Mouse (Mus musculus) heart, embryonic 11.5 days (tissue): ENCODE results near the gene Tmed10. TPM values are rescaled to one million over a fixed set of nuclear protein-coding genes. Genes with fewer than 3 reads are reported as not detected.

Experiments
- ATAC-seq: fragments of 200-750 bp; cut with Nextera tagmentation; replicated peaks from 2 replicates; pipeline ENCODE4 v1.8.0; 2017; ENCODE audit warnings: moderate library complexity; ENCODE audit not compliant: insufficient number of reproducible peaks, low FRiP score, low TSS enrichment
- H3K27ac ChIP-seq: fragments of 300-500 bp; sonication (generic); 2 replicates; pipeline ENCODE4 v1.5.1; 2014; ENCODE audit warnings: mild to moderate bottlenecking, low read depth, low read length
- H3K27me3 ChIP-seq: fragments of 300-500 bp; sonication (generic); 2 replicates; pipeline ENCODE4 v1.6.1; 2014; ENCODE audit warnings: mild to moderate bottlenecking, low read length, mixed read lengths; ENCODE audit not compliant: control insufficient read depth, insufficient read depth
- H3K36me3 ChIP-seq: fragments of 300-500 bp; sonication (generic); 2 replicates; pipeline ENCODE4 v1.6.1; 2014; ENCODE audit warnings: mild to moderate bottlenecking, low read length, moderate library complexity, mixed read lengths; ENCODE audit not compliant: control insufficient read depth, insufficient read depth
- H3K4me1 ChIP-seq: fragments of 300-500 bp; sonication (generic); 2 replicates; pipeline ENCODE4 v1.6.1; 2014; ENCODE audit warnings: low read length; ENCODE audit not compliant: control insufficient read depth, insufficient read depth
- H3K4me2 ChIP-seq: fragments of 300-500 bp; sonication (generic); 2 replicates; pipeline ENCODE4 v1.6.1; 2014; ENCODE audit warnings: mild to moderate bottlenecking, moderate library complexity
- H3K4me3 ChIP-seq: fragments of 300-500 bp; sonication (generic); 2 replicates; pipeline ENCODE4 v1.5.1; 2014; ENCODE audit warnings: low read depth, low read length
- H3K9ac ChIP-seq: fragments of 300-500 bp; sonication (generic); 2 replicates; pipeline ENCODE4 v1.6.1; 2014; ENCODE audit warnings: mild to moderate bottlenecking, low read depth, low read length, moderate library complexity
- H3K9me3 ChIP-seq: fragments of 300-500 bp; sonication (generic); replicated peaks from 2 replicates; pipeline ENCODE4 v1.6.1; 2016; ENCODE audit warnings: low read length; ENCODE audit not compliant: control insufficient read depth
- WGBS: fragments of 180-500 bp; shearing (Covaris S2); extraction: QIAGEN DNeasy Blood & Tissue Kit; methylation state at CpG from one replicate; pipeline ENCODE4 v1.1.7; 2014; ENCODE audit not compliant: insufficient replicate concordance; 5-methylcytosine and 5-hydroxymethylcytosine counted together
- polyA plus RNA-seq: library from polyadenylated mRNA; unstranded; fragments of >200 nt; fragmentation: Nextera tagmentation; extraction: Ambion mirVana; gene quantifications from 2 replicates; pipeline ENCODE4 v1.2.1, GENCODE M21; 2014

The Tmed10 gene
- polyA plus RNA-seq, 1 experiment from 2014 or later = 330 TPM

DNA sequence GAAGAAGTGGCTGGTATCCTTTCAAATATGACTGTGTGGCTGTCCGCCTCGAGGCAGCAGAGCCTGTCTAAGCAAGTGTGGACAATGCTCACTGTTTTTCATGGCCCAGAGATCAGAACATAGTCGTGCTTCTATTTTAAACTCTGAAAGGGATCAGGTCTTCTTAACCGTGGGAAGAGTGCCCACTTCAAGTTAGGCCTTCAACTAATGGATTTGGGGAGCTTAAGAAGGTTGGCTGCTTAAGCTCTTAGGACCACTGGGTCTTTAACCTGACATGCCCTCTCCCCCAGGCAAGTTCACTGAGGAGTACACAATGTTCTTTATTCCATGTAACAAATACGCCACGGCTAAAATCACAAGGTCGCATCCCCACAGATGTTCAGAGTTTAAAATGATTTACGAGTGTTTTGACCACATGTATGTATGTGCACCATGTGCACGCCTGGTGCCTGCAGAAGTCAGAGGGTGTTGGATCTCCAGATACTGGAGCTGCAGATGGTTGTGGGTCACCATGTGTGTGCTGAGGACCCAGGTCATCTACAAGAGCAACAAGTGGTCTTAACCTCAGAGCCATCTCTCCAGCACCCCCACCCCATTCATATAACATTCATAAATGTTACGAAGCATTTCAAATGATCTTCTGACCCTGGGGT is 77.2 kb downstream of the Tmed10 start:
- H3K9ac ChIP-seq = no peak overlapping the region
- H3K9me3 ChIP-seq = no peaks in the 10 kb centered on the region; the same call in 1 of the 2 replicates
- no peaks in the 10 kb centered on the region for H3K27me3 ChIP-seq
- no peak overlapping the region for H3K4me2 ChIP-seq
- no peak overlapping the region for H3K4me3 ChIP-seq
- ATAC-seq = no peak
- no peak overlapping the region for H3K27ac ChIP-seq
- WGBS = 78% methylated on average over 10 of the region's 10 CpGs
- H3K4me1 ChIP-seq = peaks cover under 1% of the 10 kb centered on the region; the same call in 1 of the 2 replicates
- H3K36me3 ChIP-seq = peaks cover 13% of the 10 kb centered on the region

DNA sequence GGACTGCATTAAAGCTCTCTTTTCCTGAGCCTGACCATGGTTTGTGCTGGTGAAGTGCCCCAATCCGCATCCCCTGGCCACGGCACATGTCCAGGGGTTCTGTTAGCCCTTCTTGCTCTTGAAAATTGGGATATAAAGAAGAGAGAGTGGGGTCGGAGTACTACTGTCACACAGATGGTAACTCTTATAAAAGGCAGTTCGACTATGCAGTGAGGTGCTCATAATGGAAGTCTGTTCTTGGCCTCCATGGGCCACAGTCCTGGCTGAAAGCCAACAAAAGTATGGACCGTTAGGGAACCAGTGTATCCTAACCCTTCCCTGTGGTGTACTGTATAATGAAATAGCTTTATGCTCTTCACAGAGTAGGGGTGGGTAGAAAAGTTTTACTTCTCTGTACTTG is 77.7 kb downstream of the Tmed10 start:
- no peak overlapping the region for H3K4me3 ChIP-seq
- no peak overlapping the region for H3K9ac ChIP-seq
- no peak overlapping the region for H3K4me2 ChIP-seq
- H3K4me1 ChIP-seq = peaks cover 3% of the 10 kb centered on the region; the same call in 1 of the 2 replicates
- H3K27ac ChIP-seq = no peak overlapping the region
- 77% methylated on average over 5 of the region's 5 CpGs for WGBS
- H3K27me3 ChIP-seq = no peaks in the 10 kb centered on the region
- ATAC-seq = no peak
- H3K36me3 ChIP-seq = peaks cover 10% of the 10 kb centered on the region
- no peaks in the 10 kb centered on the region; the same call in 1 of the 2 replicates for H3K9me3 ChIP-seq

DNA sequence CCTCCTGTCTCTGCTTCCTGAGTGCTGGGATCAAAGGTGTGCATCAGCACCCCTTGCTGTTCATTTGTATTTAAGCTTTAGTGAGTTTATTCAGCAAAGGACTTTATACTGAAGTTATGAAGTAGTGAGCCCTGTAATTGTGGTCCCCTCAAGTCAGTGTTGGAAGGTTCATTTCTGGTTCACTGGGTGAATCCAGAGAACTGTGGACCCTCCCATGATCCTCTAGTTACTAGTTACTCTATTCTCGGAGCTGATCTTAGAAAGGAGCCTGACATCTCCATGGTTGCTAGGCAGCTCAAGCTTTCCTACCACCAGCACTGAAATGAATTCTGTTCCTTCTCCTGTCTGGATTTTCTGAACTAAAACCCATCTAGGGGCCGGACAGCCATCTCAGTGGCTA is 79.1 kb downstream of the Tmed10 start:
- H3K9me3 ChIP-seq = no peaks in the 10 kb centered on the region; the same call in 1 of the 2 replicates
- peaks cover 3% of the 10 kb centered on the region; the same call in 1 of the 2 replicates for H3K4me1 ChIP-seq
- no peak overlapping the region for H3K9ac ChIP-seq
- no peak overlapping the region for H3K27ac ChIP-seq
- H3K4me3 ChIP-seq = no peak overlapping the region
- 79% methylated on average over 2 of the region's 2 CpGs for WGBS
- peaks cover 2% of the 10 kb centered on the region; the same call in 1 of the 2 replicates for H3K36me3 ChIP-seq
- no peak for ATAC-seq
- no peaks in the 10 kb centered on the region; the same call in 1 of the 2 replicates for H3K27me3 ChIP-seq
- H3K4me2 ChIP-seq = no peak overlapping the region

DNA sequence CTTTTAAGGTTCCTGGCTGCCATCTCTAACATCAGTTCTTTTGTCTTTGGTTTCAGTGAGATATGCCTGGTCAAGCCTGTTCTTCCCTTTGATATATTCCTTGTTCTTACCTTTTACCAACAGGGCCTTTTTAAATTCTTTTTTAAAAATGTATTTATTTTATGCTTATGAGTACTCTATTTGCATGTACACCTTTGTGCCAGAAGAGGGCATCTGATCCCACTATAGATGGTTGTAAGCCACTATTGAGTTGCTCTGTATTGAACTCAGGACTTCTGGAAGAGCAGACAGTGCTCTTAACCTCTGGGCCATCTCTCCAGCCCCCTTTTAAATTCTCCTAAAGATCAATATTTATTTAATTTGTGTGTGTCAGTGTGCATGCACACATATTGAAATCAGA is 81.7 kb downstream of the Tmed10 start:
- Histone ChIP-seq H3K27ac (no peak overlapping the region), H3K4me1 (peaks cover 11% of the 10 kb centered on the region; the same call in 1 of the 2 replicates), H3K9ac (no peak overlapping the region), H3K4me2 (no peak overlapping the region), H3K4me3 (no peak overlapping the region), H3K27me3 (peaks cover 5% of the 10 kb centered on the region), H3K36me3 (no peaks in the 10 kb centered on the region), H3K9me3 (no peaks in the 10 kb centered on the region; the same call in 1 of the 2 replicates)
- no peak for ATAC-seq

DNA sequence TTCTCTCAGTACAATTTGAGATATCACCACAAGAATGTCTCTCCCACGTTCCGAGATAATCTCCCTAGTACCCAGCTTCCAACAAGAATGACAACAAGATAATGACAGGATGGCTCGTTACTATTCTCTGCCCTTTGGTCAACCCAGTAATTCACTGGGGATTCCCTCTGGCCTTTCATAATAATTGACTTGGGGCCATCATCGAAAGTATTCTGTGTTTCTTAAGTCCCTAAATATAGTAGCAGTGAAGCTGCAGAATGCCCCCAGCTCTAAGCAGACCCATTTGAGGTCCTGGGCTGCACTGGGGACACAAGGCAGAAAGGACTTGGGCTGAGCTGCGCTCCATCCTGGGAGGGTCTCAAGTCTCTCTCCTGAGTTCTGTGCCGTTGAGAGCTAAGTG is 82.4 kb downstream of the Tmed10 start:
- H3K36me3 ChIP-seq = no peaks in the 10 kb centered on the region
- no peak overlapping the region for H3K27ac ChIP-seq
- peaks cover 11% of the 10 kb centered on the region; the same call in 1 of the 2 replicates for H3K4me1 ChIP-seq
- ATAC-seq = no peak
- WGBS = 55% methylated on average over 6 of the region's 6 CpGs
- H3K9ac ChIP-seq = no peak overlapping the region
- H3K4me2 ChIP-seq = no peak overlapping the region
- peaks cover 5% of the 10 kb centered on the region for H3K27me3 ChIP-seq
- no peaks in the 10 kb centered on the region; the same call in 1 of the 2 replicates for H3K9me3 ChIP-seq
- H3K4me3 ChIP-seq = no peak overlapping the region

DNA sequence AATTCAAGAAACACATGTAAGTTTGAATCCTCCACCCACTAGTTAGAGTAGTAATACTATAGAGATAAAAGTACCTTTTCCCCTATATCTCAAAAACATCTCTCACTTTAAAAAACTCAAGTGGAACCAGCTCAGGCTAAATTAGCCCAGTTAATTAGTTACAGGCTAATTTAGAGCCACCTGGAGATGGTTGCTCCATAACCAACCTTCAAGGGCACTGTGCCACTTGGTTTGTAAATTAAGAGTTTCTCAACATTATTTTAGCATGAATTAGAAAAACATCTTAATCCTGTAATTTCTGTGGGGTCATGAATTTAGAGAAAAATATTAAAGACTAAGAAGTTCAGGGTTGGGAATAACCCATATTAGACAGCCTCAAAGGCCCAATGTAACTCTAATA is 83.1 kb downstream of the Tmed10 start:
- no peak overlapping the region for H3K4me3 ChIP-seq
- peaks cover 11% of the 10 kb centered on the region; the same call in 1 of the 2 replicates for H3K4me1 ChIP-seq
- H3K4me2 ChIP-seq = no peak overlapping the region
- peaks cover 5% of the 10 kb centered on the region for H3K27me3 ChIP-seq
- no peaks in the 10 kb centered on the region for H3K36me3 ChIP-seq
- H3K9me3 ChIP-seq = no peaks in the 10 kb centered on the region; the same call in 1 of the 2 replicates
- H3K9ac ChIP-seq = no peak overlapping the region
- no peak overlapping the region for H3K27ac ChIP-seq
- ATAC-seq = no peak

DNA sequence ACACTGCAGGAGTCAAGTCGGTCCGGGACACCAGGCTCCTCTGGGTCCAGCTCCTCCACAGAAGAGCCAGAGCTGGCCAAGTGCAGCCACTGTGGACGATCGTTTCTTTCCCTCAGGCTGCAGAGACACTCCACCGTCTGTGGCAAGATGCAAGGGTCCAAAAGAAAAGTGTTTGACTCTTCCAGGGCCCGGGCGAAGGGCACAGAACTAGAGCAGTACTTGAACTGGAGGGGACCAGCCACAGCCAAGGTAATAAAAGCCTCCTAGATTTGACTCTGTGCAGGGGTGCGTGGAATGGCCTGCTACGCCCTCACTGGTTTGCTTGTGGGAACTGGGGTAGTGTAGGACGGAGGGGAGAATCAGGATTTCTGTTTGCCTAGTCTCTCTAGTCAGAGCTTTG is 84.0 kb downstream of the Tmed10 start:
- H3K4me1 ChIP-seq = peaks cover 11% of the 10 kb centered on the region; the same call in 1 of the 2 replicates
- H3K4me2 ChIP-seq = no peak overlapping the region
- no peak overlapping the region for H3K9ac ChIP-seq
- H3K9me3 ChIP-seq = no peaks in the 10 kb centered on the region; the same call in 1 of the 2 replicates
- no peak for ATAC-seq
- H3K27ac ChIP-seq = no peak overlapping the region
- H3K4me3 ChIP-seq = no peak overlapping the region
- H3K36me3 ChIP-seq = no peaks in the 10 kb centered on the region
- peaks cover 5% of the 10 kb centered on the region for H3K27me3 ChIP-seq
- WGBS = 75% methylated on average over 10 of the region's 10 CpGs
